Mouse (Mus musculus) forebrain, embryonic 13.5 days (tissue): ENCODE results near the gene Serf2. TPM values are rescaled to one million over a fixed set of nuclear protein-coding genes. Genes with fewer than 3 reads are reported as not detected.

ENCODE experiments used
- ATAC-seq: fragments of 200-750 bp; cut with Nextera tagmentation; 2 replicates; pipeline ENCODE4 v1.8.0; 2017
- H3K27ac ChIP-seq: fragments of 300-500 bp; sonication (generic); 2 replicates; pipeline ENCODE4 v1.5.1; 2015; ENCODE audit warnings: inconsistent platforms, mild to moderate bottlenecking, moderate library complexity
- H3K27me3 ChIP-seq: fragments of 300-500 bp; sonication (generic); 2 replicates; pipeline ENCODE4 v1.6.1; 2015; ENCODE audit warnings: mild to moderate bottlenecking, inconsistent platforms
- H3K36me3 ChIP-seq: fragments of 300-500 bp; sonication (generic); 2 replicates; pipeline ENCODE4 v1.6.1; 2015; ENCODE audit warnings: mild to moderate bottlenecking, inconsistent platforms; ENCODE audit not compliant: poor library complexity, severe bottlenecking
- H3K4me1 ChIP-seq: fragments of 300-500 bp; sonication (generic); 2 replicates; pipeline ENCODE4 v1.6.1; 2015; ENCODE audit warnings: inconsistent platforms
- H3K4me2 ChIP-seq: fragments of 300-500 bp; sonication (generic); 2 replicates; pipeline ENCODE4 v1.6.1; 2015; ENCODE audit warnings: inconsistent platforms, mild to moderate bottlenecking, moderate library complexity
- H3K4me3 ChIP-seq: fragments of 300-500 bp; sonication (generic); 2 replicates; pipeline ENCODE4 v1.5.1; 2015; ENCODE audit warnings: mild to moderate bottlenecking, inconsistent platforms
- H3K9ac ChIP-seq: fragments of 300-500 bp; sonication (generic); 2 replicates; pipeline ENCODE4 v1.6.1; 2015; ENCODE audit warnings: mild to moderate bottlenecking, inconsistent platforms
- H3K9me3 ChIP-seq: fragments of 300-500 bp; sonication (generic); replicated peaks from 2 replicates; pipeline ENCODE4 v1.6.1; 2016; ENCODE audit warnings: inconsistent platforms
- WGBS: fragments of 180-500 bp; shearing (Covaris S2); methylation state at CpG from one replicate; pipeline ENCODE4 v1.1.7; 2015; 5-methylcytosine and 5-hydroxymethylcytosine counted together
- polyA plus RNA-seq: library from polyadenylated mRNA; unstranded; fragments of >200 nt; fragmentation: Nextera tagmentation; extraction: Ambion mirVana; gene quantifications from 2 replicates; pipeline ENCODE4 v1.2.1, GENCODE M21; 2015

The Serf2 gene
- polyA plus RNA-seq, 1 experiment from 2014 or later, result 494 TPM

- no peak for ATAC-seq
- H3K36me3 ChIP-seq, result peaks cover 97% of the 10 kb centered on the region
- H3K4me3 ChIP-seq, result no peak overlapping the region
- H3K27ac ChIP-seq, result no peak overlapping the region
- H3K4me2 ChIP-seq, result no peak overlapping the region
- H3K4me1 ChIP-seq, result no peaks in the 10 kb centered on the region
- no peak overlapping the region for H3K9ac ChIP-seq
- no peaks in the 10 kb centered on the region for H3K27me3 ChIP-seq
- H3K9me3 ChIP-seq, result no peaks in the 10 kb centered on the region
- 98% methylated on average over 1 of the region's 1 CpGs for WGBS
Observed at GRCm38 (mm10) chr2:121434854-121435253, 14.1 kb upstream of the Serf2 start.

GRCm38 (mm10) chr2:121439746-121440145, 9.2 kb upstream of the Serf2 start:
- H3K27me3 ChIP-seq, result peaks cover 20% of the 10 kb centered on the region
- no peak overlapping the region for H3K4me3 ChIP-seq
- H3K36me3 ChIP-seq, result peaks cover 51% of the 10 kb centered on the region
- H3K9ac ChIP-seq, result no peak overlapping the region
- no peak overlapping the region for H3K27ac ChIP-seq
- H3K4me1 ChIP-seq, result peaks cover 16% of the 10 kb centered on the region
- H3K4me2 ChIP-seq, result no peak overlapping the region
- H3K9me3 ChIP-seq, result no peaks in the 10 kb centered on the region
- no peak for ATAC-seq
- 74% methylated on average over 4 of the region's 4 CpGs for WGBS

- Histone ChIP-seq H3K4me1 (peaks cover 16% of the 10 kb centered on the region), H3K36me3 (peaks cover 39% of the 10 kb centered on the region), H3K4me2 (no peak overlapping the region), H3K27me3 (peaks cover 20% of the 10 kb centered on the region), H3K9me3 (no peaks in the 10 kb centered on the region), H3K9ac (no peak overlapping the region), H3K27ac (no peak overlapping the region), H3K4me3 (no peak overlapping the region)
- WGBS, result 61% methylated on average over 5 of the region's 5 CpGs
- no peak for ATAC-seq
Observed at GRCm38 (mm10) chr2:121440834-121441605, 8.0 kb upstream of the Serf2 start.

- ATAC-seq, result no peak
- Histone ChIP-seq H3K36me3 (peaks cover 34% of the 10 kb centered on the region), H3K9me3 (no peaks in the 10 kb centered on the region), H3K27me3 (peaks cover 20% of the 10 kb centered on the region), H3K4me1 (peaks cover 16% of the 10 kb centered on the region), H3K27ac (no peak overlapping the region), H3K4me3 (peak overlapping the region; percentile 36), H3K4me2 (peak overlapping the region; percentile 76), H3K9ac (peak overlapping the region; percentile 50)
- WGBS, result 9% methylated on average over 11 of the region's 11 CpGs
Observed at GRCm38 (mm10) chr2:121441800-121442199, 7.2 kb upstream of the Serf2 start.

GRCm38 (mm10) chr2:121442259-121443067, 6.5 kb upstream of the Serf2 start:
- peaks cover 27% of the 10 kb centered on the region for H3K36me3 ChIP-seq
- H3K27me3 ChIP-seq, result peaks cover 20% of the 10 kb centered on the region
- H3K27ac ChIP-seq, result no peak overlapping the region
- H3K4me3 ChIP-seq, result peak overlapping the region; percentile 36
- H3K9me3 ChIP-seq, result no peaks in the 10 kb centered on the region
- WGBS, result 2% methylated on average over 30 of the region's 30 CpGs
- peak overlapping the region; percentile 76 for H3K4me2 ChIP-seq
- H3K9ac ChIP-seq, result peak overlapping the region; percentile 50
- peaks cover 16% of the 10 kb centered on the region for H3K4me1 ChIP-seq
- peak; percentile 43; the same call in 1 of the 2 replicates for ATAC-seq

GRCm38 (mm10) chr2:121443068-121443349, 6.0 kb upstream of the Serf2 start:
- Histone ChIP-seq H3K9ac (0 out of 2 replicates have a peak overlapping the region, but pooled peaks have one; percentile 50), H3K4me2 (peak overlapping the region; percentile 76), H3K36me3 (peaks cover 22% of the 10 kb centered on the region), H3K4me3 (peak overlapping the region; percentile 36), H3K27ac (no peak overlapping the region), H3K9me3 (no peaks in the 10 kb centered on the region), H3K27me3 (peaks cover 20% of the 10 kb centered on the region), H3K4me1 (peaks cover 16% of the 10 kb centered on the region)
- no peak for ATAC-seq
- 14% methylated on average over 8 of the region's 8 CpGs for WGBS

- no peak within 1 kb of the TSS for H3K4me3 ChIP-seq
- WGBS, result 95% methylated on average over 1 of the region's 1 CpGs
- no peak for ATAC-seq
Observed at GRCm38 (mm10) chr2:121444178-121444577, 4.8 kb upstream of the Serf2 start, which contains the start of gene Ell3. Gene Ell3, minus strand, starts transcription at chr2:121444278.

GRCm38 (mm10) chr2:121445117-121445516, 3.9 kb upstream of the Serf2 start:
- peaks cover 1% of the 10 kb centered on the region; the same call in 1 of the 2 replicates for H3K36me3 ChIP-seq
- H3K4me2 ChIP-seq, result no peak overlapping the region
- peaks cover 20% of the 10 kb centered on the region for H3K27me3 ChIP-seq
- H3K4me1 ChIP-seq, result peaks cover 23% of the 10 kb centered on the region
- H3K9ac ChIP-seq, result no peak overlapping the region
- ATAC-seq, result no peak
- 89% methylated on average over 3 of the region's 3 CpGs for WGBS
- no peak overlapping the region for H3K4me3 ChIP-seq
- no peaks in the 10 kb centered on the region for H3K9me3 ChIP-seq
- no peak overlapping the region for H3K27ac ChIP-seq

More at GRCm38 (mm10) chr2:121444178-121444577, 4.8 kb upstream of the Serf2 start, which contains the start of gene Ell3:
- Histone ChIP-seq H3K27me3 (peaks cover 20% of the 10 kb centered on the region), H3K9me3 (no peaks in the 10 kb centered on the region), H3K4me2 (peak within 1 kb of the TSS; percentile 76), H3K27ac (no peak within 1 kb of the TSS), H3K36me3 (peaks cover 10% of the 10 kb centered on the region), H3K4me1 (peaks cover 20% of the 10 kb centered on the region), H3K9ac (0 out of 2 replicates have a peak within 1 kb of the TSS, but pooled peaks have one; percentile 50)

GRCm38 (mm10) chr2:121446506-121446905, 2.5 kb upstream of the Serf2 start:
- Histone ChIP-seq H3K9ac (no peak overlapping the region), H3K4me2 (no peak overlapping the region), H3K36me3 (peaks cover 2% of the 10 kb centered on the region), H3K9me3 (no peaks in the 10 kb centered on the region), H3K4me1 (peaks cover 35% of the 10 kb centered on the region), H3K4me3 (no peak overlapping the region), H3K27ac (no peak overlapping the region), H3K27me3 (peaks cover 11% of the 10 kb centered on the region)
- ATAC-seq, result no peak
- WGBS, result 84% methylated on average over 4 of the region's 4 CpGs

- no peak for ATAC-seq
- peaks cover 6% of the 10 kb centered on the region for H3K27me3 ChIP-seq
- H3K4me3 ChIP-seq, result no peak overlapping the region
- H3K4me1 ChIP-seq, result peaks cover 33% of the 10 kb centered on the region
- H3K9me3 ChIP-seq, result no peaks in the 10 kb centered on the region
- WGBS, result 90% methylated on average over 3 of the region's 3 CpGs
- H3K4me2 ChIP-seq, result no peak overlapping the region
- H3K36me3 ChIP-seq, result peaks cover 3% of the 10 kb centered on the region
- H3K27ac ChIP-seq, result no peak overlapping the region
- H3K9ac ChIP-seq, result no peak overlapping the region
Observed at GRCm38 (mm10) chr2:121447006-121447405, 2.0 kb upstream of the Serf2 start.

- Histone ChIP-seq H3K4me3 (peak overlapping the region; percentile 93), H3K9me3 (no peaks in the 10 kb centered on the region), H3K36me3 (peaks cover 15% of the 10 kb centered on the region), H3K27ac (peak overlapping the region; percentile 68), H3K27me3 (no peaks in the 10 kb centered on the region), H3K4me1 (peaks cover 30% of the 10 kb centered on the region), H3K4me2 (peak overlapping the region; percentile 98), H3K9ac (peak overlapping the region; percentile 49)
- 16% methylated on average over 9 of the region's 9 CpGs for WGBS
- no peak for ATAC-seq
Observed at GRCm38 (mm10) chr2:121448136-121448535, 859 bp upstream of the Serf2 start.

GRCm38 (mm10) chr2:121449545-121450011, 583 bp downstream of the Serf2 start:
- Histone ChIP-seq H3K9ac (peak overlapping the region; percentile 88), H3K27me3 (no peaks in the 10 kb centered on the region), H3K4me2 (peak overlapping the region; percentile 98), H3K36me3 (peaks cover 21% of the 10 kb centered on the region), H3K4me1 (peaks cover 28% of the 10 kb centered on the region), H3K4me3 (peak overlapping the region; percentile 93), H3K9me3 (no peaks in the 10 kb centered on the region), H3K27ac (peak overlapping the region; percentile 95)
- peak; percentile 77 for ATAC-seq
- under 1% methylated on average over 52 of the region's 54 CpGs for WGBS
